Mouse (Mus musculus) activated CD4-positive, CD25-positive, alpha-beta regulatory T cell, adult 4 months (primary cell): ENCODE data around the gene Aak1. TPM values are rescaled to one million over a fixed set of nuclear protein-coding genes. Genes with fewer than 3 reads are reported as not detected.
"Not testable (repeated sequence)": the region's sequence is repeated elsewhere in the genome, so short reads cannot be mapped to it uniquely, and the experiment has no call there.

ENCODE experiments used
- ATAC-seq: one replicate; pipeline ENCODE4 v1.8.0; 2017
- polyA plus RNA-seq, 2 experiments: library from polyadenylated mRNA; unstranded; fragments of 100-300 nt; shearing (Covaris generic); gene quantifications; one replicate each; pipeline ENCODE4 v1.2.1; 2017

Aak1 gene
- polyA plus RNA-seq, 2 experiments from 2014 or later: 20.8 to 23.4 TPM

DNA sequence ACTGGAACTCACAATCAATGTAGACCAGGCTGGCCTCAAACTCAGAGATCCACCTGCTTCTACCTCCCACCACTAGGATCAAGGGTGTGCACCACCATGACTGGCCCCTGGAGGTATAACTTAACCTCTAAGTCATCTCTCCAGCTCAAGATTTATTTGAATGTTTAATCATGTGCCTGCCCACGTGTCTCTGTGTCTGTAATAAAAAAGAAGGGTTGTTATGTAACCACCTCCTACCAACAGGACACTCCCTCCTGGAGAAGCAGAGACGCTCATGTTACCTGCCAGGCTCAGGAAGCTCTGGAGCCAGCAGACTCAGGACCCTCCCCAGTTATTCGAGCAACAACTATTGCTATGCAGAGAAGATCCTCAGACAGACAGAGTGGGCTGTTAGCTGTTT lies 7.4 kb upstream of the Aak1 start:
- ATAC-seq: no peak

DNA sequence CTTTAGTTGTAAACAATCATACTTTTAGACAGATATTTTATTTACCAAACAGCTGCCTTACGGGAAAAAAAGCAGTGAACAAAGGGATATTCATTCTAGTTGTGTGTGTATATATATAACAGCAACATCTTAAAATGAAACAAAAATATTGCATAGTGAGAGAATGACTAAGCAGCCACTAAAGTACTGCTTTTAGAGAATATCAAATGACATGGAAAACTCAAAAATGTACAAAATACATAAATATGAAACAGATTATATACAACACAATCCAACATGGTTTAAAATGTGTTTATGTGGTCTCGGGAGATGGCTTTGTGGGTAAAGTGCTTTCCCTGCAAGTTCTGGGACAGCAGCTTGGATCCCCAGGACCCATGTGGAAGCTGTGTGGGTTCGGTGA lies 5.7 kb upstream of the Aak1 start:
- ATAC-seq: no peak

DNA sequence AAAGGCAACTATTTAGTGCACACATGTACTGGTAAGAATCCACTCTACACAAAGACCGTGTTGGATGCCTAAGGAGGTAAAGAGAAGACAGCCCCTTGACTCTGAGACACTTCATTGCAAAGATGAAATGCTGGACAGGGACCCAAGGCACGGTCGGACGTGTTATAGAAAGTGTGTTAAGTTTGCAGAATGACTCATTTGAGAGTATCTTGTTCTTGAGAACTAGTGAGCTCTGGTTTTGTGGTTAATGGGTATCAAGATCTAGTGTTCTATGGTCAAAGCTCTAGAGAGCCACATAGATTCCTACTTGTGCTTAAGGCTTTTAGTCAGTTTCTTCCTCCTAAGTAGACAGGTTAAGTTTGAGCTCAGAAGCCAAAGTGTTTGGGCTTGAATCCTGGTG lies 2.9 kb upstream of the Aak1 start:
- ATAC-seq: no peak

DNA sequence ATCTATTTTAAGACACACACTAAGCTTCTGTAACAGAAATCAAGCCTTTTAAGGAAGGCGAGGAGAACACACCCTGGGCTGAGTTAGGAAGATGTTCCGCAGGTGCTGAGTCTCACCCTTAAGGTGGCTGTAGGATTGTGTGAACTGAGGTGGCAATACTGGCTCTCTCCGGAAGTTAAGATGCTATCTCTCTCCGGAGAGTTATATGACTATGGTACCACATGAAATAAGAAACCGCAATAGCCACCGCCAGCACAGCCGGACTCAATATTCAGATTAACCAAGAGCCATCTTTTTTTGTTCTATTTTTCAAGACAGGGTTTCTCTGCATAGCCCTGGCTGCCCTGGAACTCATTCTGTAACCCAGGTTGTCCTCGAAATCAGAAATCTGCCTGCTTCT lies 1.5 kb upstream of the Aak1 start:
- ATAC-seq: peak; percentile 5

DNA sequence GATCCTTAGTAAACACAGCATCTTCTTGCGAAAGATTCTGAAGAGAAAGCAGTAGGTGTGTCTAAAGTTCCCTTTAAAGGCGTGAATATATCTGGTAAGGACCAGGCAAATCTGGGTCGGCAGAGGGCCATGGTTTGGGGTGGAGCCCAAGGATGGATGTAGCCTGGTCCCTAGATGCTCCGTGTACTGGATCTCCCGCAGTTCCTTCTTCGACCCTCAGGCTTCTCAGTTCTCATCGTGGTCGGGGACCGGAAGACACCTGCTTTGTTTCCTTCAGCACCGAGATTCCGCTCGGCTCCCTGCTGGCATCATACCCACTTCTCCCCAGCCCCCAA lies 770 bp upstream of the Aak1 start:
- no peak for ATAC-seq

DNA sequence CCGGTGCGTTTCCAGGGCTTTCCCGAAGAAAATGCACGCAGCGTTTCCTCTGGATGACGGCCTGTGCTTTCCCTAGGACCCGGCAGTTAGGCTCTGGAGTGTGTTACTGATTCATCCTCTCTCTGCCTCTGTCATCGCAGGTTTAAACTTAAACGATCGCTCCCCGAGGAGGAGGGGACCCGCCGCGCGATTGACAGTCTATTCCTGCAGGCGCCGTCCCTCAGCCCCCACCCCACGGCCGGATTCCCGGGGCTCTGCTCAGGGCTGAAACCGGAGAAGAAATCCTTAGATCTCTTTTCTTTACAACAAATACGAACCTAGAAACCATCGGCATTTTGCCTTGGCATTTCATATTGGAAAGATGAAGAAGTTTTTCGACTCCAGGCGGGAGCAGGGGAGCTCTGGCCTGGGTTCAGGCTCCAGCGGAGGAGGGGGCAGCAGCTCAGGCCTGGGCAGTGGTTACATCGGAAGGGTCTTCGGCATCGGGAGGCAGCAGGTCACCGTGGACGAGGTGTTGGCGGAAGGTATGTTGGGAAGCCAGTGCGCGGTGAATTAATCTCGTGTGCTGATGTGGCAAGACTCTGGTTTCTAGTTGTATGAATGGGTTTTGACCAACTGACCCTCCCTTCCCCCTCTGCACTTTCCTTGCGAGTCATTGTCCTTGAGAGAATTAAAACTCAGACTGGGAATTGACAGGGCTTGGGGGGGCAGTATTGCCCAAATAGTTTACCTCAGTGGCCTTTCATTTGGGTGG lies 552 bp downstream of the Aak1 start:
- ATAC-seq: no peak

DNA sequence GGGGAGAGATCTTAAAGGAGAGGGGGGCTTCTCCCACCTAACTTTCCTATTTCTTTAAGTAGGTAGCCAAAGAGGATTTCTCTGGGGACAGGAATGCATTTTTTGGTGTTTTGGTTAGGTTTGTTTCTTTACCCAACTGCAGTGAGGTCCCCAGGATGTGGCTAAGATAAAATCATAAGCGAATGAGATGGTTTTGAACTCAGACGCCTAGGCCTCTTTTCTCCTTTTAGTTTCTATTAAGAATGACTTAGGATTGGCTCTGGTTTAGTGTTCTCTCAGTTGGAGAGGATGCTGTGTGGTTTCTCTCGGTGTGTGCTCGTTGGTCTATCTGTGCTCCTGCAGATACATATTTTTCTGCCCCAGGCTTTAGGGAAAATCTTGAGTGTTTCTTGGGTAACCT lies 1.3 kb downstream of the Aak1 start:
- peak; percentile 61 for ATAC-seq

DNA sequence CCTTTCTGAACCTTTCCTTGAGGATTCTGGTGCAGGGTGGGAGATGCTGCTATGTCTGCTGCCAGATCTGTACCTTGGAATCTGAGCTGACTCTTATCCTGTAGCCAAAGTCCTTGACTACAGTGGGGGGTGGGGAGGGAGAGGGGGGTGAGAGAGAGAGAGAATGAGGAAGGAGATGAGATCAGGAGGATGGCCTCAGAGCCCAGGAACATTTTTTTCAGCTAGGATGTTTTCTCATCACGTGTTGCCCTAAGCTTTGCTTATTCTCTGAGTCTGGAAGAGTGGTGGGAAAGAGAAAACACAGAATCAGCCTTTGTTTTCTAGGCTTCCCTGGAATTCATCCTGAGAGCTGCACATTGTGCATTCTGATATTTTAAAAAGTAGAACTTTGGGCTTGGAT lies 2.2 kb downstream of the Aak1 start:
- no peak for ATAC-seq

DNA sequence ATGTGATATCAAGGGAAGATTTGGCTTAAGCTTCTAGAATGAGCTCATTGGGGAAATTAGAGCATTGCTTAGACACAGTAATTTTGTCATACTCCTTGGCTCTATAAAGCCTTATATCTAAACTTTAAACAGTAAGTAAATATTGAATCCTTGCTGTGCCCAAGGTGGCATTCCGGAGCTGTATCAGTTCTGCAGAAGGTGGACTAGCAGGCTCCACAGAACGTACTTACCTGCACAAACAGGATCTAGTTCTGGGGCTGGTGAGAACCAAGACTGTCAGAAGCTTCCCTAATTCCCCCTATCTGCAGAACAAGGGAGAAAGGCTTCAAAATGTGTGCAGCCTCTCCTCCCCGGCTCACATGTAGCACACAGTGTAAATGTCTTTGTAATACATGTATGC lies 4.6 kb downstream of the Aak1 start:
- no peak for ATAC-seq

DNA sequence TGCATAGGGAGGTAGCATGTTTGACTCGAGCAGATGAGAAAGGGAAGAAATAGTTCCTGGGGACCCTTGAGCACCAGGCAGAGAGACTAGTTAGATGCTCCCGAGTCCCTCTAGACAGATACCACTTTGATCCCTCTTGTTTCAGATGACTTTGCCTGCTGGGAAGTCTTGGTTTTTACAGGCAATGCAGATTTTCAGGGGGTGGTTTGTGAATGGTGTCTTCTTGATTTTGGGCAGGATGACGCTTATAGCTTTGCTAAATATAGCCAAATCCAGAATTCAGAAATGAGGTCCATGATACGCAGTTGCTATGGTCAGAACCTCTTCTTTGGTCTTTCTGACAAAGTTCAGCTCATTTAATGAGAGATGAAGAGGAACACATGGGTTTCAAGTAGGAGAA lies 5.6 kb downstream of the Aak1 start:
- ATAC-seq: no peak

DNA sequence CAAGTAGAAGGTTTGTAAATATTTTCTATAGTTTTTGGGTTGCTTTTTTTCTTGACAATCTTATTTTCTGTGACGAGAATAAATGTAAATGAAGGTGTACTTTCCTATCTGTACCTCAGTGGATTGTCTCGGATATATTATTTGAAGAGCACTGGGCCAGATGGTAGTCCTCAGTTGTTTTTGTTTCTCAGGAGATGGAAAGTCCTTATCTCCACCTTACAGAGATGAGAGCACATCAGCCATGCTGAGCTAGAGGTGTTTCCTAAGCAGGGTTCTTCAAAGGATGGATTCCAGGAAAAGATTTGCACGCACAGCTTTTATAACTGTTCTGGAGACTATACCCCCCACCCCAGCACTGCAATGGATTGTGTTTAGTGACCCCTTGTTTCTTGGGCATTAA lies 9.3 kb downstream of the Aak1 start:
- no peak for ATAC-seq

DNA sequence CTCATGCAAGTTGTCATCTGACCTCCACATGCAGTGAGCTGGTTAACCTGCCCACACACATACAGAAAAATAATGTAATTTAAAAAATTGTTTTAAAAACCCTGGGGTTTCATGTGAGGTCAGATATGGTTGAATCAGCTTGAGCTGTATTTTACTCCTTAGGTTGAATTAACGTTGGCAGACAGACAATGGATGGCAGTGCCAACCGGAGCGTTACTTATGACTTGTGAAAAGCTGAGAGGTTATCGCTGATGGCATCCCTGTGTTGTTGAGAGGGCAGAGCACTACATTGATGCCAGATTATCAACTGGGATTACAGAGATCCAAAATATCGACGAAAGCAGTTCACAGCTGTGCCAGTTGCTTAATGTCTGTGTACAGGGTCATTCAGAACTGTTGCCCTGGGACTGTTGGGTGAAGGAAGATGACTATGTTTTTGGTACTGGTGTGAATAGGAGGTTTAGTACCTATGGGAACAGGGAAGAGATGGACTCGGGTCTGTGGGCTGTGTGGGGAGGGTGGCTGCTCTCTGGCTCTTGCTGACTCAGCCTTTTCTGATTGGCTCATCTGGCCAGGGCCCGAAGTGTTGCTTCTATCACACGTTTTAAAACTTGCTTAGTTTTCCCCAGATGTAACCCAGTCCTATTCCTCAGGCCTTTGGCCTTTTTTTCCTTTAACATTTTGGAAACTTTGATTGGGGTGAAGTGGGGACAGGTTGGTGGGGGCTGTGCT lies 11.6 kb downstream of the Aak1 start:
- no peak for ATAC-seq

DNA sequence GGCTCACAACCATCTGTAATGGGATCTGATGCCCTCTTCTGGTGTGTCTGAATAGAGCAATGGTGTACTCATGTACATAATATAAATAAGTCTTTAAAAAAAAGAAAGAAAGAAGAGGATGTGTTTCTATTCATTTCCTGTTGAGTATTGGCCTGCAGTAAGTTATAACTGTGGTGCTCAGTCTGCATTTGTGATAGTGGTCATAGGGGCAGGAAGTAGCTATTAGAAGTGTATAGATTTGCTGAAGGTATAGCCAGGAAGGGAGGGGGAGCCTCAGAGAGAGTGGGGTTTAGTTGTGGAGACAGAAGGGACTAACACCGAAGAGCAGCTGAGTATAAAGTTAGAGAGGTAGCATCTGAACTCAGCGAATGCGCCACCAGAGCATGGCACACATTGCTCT lies 15.0 kb downstream of the Aak1 start:
- peak; percentile 84 for ATAC-seq

DNA sequence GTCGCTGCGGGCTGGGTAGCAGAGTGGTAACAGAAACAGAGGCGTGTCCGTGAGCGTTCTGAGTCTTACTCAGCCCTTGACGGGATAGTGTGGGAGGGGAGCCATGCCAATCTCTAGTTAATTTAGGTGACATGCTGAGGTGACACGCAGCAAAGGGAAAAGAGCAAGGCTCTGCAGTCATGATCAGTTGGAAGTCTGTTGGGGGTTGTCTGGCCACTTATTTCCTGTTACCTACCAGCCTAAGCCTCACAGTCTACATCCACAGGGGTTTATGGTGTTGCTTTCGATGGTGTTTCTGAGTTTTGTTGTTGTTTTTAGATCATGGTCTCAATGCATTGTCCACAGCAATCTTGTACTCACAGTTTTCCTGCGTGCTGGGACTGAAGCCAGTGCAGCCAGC lies 21.0 kb downstream of the Aak1 start:
- peak; percentile 54 for ATAC-seq

DNA sequence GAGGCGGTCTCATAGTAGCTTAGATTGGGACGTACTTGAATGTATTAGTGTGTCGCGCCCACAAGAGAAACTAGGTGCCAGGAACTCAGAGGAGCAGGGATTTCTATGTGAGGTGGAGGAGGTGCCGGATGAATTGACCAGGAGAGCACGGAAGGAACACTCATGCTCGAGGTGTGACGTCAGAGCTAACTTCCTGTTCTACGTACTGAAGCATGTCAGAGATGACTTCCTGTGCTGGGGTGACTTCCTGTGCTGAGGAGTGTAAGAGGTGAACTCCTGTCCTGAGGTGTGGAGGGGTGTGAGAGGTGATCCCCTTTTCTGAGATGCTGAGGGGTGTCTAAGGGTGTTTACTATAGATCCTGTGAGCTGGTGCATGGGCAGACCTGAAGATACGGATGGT lies 22.5 kb downstream of the Aak1 start:
- peak; percentile 60 for ATAC-seq

DNA sequence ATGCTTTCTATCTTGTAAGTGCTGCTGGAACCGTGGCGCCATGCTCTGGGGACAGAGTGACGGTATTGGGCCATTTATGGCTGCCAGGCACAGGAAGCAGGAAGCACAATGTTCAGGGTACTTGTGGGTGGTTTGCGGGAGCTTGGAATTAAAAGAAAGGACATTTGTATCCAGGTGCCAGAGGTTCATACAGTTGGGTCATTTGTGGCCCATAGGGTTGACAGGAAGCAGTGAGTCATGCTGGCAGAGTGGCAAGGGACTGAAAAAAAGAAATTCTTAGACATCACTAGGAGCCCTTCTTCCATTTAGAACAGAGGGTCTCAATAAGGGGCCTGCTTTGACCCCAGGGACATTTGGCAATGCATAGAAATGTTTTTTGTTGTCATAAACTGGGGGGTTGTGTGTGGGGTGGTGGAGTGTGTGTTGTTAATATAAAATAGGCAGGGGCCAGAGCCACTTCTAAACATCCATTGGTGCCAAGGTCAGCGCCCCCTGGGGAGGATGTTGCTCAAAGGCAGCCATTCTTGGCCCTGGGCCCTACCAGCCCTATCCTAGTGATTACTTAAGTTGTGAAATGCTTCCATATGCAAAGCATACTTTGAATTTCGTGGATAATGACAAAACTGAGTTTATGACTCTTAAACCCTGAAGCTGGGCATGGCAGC lies 25.5 kb downstream of the Aak1 start:
- no peak for ATAC-seq

DNA sequence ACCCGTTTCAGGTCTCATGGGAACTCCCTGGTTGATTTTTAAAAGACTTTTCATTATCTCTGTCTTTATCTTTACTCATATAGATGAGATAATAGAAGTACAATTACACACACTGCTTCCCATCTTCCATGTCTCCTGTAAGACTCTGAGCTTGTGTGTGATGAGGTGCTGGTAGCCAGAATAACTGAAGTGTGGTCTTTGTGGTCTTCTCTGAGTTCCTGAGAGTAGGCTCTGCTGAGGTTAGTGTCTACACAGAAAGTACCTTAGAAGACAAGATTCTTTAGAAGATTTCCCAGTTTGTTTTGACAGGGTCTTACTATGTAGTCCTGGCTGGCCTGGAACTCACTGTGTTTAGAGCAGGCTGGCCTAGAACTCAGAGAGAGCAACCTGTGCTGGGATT lies 27.1 kb downstream of the Aak1 start:
- ATAC-seq: no peak

DNA sequence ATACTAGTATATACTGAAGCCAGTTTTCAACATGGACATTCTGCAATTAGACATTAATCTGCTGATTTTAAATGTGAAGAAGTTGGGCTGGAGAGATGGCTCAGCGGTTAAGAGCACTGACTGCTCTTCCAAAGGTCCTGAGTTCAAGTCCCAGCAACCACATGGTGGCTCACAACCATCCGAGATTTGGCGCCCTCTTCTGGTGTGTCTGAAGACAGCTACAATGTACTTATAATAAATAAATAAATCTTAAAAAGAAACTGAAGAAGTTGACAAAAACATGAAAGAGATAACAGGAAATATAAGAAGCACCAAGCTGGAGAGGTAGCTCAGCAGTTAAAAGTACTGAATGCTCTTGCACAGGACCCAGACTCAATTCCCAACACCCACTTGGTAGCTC lies 29.3 kb downstream of the Aak1 start:
- ATAC-seq: not testable (repeated sequence)

DNA sequence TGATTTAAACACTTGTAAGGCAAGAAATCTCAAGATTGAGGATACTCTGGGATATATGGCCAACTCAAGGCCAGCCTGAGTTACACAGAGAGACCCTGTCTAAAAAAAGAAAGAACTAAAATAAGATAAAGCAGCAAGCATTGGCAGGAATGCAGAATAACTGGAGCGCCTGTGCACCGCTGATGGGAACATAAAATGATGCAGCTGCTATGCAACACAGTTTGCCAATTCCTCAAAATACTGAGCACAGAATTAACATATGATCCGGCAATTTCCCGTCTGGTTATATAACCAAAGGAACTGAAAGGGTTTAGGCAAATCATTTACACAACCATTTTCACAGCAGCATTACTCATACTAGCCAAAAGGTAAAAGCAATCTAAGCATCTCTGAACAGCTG lies 30.0 kb downstream of the Aak1 start:
- no peak for ATAC-seq

DNA sequence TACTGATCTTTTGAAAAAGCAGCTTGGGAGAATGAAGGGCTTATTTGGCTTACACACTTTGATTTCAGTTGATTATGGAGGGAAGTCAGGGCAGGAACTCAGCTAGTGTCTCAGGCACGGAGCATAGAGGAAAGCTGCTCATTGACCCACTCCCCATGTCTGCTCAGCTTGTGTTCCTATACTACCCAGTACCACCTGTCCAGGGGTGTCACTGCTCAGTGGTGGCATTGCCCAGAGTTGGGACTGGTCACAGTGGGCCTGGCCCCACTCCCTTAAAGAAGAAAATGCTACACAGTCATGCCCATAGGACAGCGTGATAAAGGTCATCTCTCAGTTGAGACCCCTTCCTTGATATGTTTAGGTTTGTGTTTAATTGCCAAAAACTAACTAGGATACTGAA lies 34.9 kb downstream of the Aak1 start:
- no peak for ATAC-seq

DNA sequence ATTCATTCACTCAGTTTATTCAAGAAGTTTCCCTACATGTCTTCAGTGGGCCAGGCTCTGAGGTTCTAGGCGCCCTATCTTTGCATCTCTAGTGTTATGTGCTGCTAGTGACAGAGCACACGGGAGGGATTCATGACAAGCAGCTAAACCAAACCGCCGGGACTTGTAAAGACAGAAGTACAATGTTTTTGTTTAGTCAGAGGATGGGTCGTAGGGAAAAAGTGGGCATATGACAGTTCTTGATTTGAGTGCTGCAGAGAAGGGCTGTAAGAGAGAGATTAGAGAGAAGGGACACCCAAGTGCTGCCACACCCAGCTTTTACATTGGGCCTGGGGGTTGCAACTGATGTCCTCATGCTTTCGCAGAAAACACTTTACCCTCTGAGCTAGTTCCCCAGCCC lies 35.4 kb downstream of the Aak1 start:
- no peak for ATAC-seq

DNA sequence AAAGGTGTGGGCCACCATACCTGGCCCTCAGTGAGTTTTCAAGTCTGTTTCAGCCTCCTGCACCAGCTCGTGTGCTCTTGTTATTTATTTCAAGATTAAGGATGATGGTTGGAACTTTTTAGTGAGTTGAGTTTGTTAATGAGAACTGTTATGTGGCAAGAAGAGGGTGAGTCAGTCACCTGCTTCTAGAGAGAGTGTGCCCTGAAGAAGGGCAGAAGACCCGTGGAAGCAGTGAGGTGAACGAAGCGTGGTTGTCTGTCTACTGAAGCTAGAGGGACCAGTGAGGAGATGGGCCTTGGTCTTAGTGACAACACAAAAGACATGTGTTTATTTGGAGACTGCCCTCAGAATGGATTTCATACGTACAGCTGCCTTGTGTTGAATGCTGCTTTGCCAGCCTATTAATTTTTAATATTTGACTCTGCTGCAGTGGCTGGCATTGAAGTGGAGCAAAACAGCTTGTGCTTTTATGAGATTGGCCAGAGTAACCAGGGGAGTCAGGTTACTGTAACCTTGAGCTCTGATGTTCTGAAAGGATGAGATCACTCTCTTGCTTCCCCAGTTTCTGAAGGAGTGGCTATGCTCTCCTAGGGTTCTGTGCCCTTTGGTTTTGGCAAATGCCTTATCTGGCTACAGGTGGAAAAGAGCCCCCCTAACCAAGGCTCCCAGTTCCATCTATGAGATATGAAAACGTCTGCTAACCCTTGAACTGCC lies 36.7 kb downstream of the Aak1 start:
- no peak for ATAC-seq

DNA sequence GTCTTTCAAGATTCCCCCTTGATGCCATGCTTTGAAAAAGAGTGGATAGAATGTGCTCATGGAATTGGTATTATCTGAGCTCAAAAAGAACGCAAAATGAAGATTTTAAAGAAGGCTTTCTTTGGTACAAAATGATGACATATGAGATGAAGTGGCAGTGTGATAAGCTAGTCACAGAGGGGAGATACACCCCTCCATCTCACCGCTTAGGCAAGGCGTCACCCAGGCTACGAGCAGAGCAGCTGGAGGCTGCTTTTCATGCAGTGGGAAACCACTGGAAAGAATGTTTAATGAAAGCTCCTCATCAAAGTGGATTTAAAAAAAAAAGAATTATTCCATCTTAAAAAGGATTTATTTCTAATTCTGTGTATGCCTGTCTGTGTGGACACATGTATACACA lies 37.5 kb downstream of the Aak1 start:
- no peak for ATAC-seq

DNA sequence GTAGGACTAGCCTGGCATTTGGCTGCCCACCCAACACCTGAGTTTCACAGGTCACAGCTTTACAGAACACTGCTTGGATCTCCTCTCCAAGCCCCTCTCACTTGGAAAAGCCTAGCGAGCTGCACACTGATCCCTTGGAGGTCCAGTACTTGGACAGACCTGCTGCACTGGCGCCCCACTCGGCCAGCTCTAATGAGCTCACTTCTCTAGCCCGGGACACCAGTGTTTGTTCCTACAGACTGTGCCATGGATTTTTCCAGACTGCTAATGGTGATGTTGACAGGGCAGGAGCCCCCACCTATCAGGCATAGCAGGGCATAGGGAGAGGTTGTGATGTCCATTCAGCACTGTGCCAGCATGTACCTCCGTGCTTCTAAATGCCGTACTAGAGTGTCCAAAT lies 48.2 kb downstream of the Aak1 start:
- ATAC-seq: no peak
